In genomic region chr11:5470055-5470454, GRCm38 (mm10) we compare ENCODE assay signal across 22 mouse cellular contexts. TPM values are rescaled to one million over a fixed set of nuclear protein-coding genes. Genes with fewer than 3 reads are reported as not detected.
DNase-seq lines count a peak whose midpoint lies in the region; ATAC-seq and TF ChIP-seq lines count a peak whose summit lies in the region.
"Had no signal": no experiment of that assay in that cellular context is flagged by ENCODE, and none has a peak within 500 bp of the region (broad histone marks: within the 10 kb centered on the region; RNA-seq: fewer than 3 reads in every experiment).

No protein-coding gene starts in this region.

- no peak for TF ChIP-seq POLR2A in lung, adult 2 months (IDR thresholded peaks at IDR 0.05; ENCODE audit: borderline replicate concordance, extremely low read depth, low read depth, low read length)

- H3K27me3 ChIP-seq in hindbrain, postnatal 0 days (ENCODE audit: insufficient read depth, low read length), result no peaks in the 10 kb centered on the region
- H3K27me3 ChIP-seq in hindbrain, embryonic 10.5 days (ENCODE audit: insufficient read depth, poor library complexity, severe bottlenecking), result no peaks in the 10 kb centered on the region
- H3K27me3 ChIP-seq in lung, embryonic 16.5 days (ENCODE audit: control insufficient read depth, insufficient read depth, low read depth, low read length), result no peaks in the 10 kb centered on the region
- H3K27me3 ChIP-seq: CH12.LX; heart, embryonic 15.5 days; liver, embryonic 13.5 days had no signal

- H3K36me3 ChIP-seq in hindbrain, postnatal 0 days (ENCODE audit: insufficient read depth, low read length), result no peaks in the 10 kb centered on the region
- H3K36me3 ChIP-seq in hindbrain, embryonic 10.5 days, result no peaks in the 10 kb centered on the region
- H3K36me3 ChIP-seq in lung, embryonic 16.5 days (ENCODE audit: control insufficient read depth, insufficient read depth, low read length), result no peaks in the 10 kb centered on the region
- H3K36me3 ChIP-seq: forebrain, embryonic 10.5 days; heart, embryonic 15.5 days; limb, embryonic 10.5 days; liver, embryonic 13.5 days had no signal

- H3K4me1 ChIP-seq in hindbrain, postnatal 0 days (ENCODE audit: insufficient read depth, low read length), result no peaks in the 10 kb centered on the region
- H3K4me1 ChIP-seq in hindbrain, embryonic 10.5 days (replicated peaks), result no peaks in the 10 kb centered on the region
- H3K4me1 ChIP-seq in lung, embryonic 16.5 days (replicated peaks; ENCODE audit: control insufficient read depth, insufficient read depth, low read length), result no peaks in the 10 kb centered on the region; the same call in 1 of the 2 replicates
- no peaks in the 10 kb centered on the region for H3K4me1 ChIP-seq in lung, adult 2 months (ENCODE audit: control insufficient read depth, insufficient read depth, low read length)
- H3K4me1 ChIP-seq: forebrain, embryonic 10.5 days; heart, embryonic 15.5 days; limb, embryonic 10.5 days; liver, embryonic 13.5 days had no signal

- TF ChIP-seq CTCF in hindbrain, postnatal 0 days (IDR thresholded peaks at IDR 0.05; ENCODE audit: low read depth), result no peak
- no peak for TF ChIP-seq CTCF in lung, adult 2 months (IDR thresholded peaks at IDR 0.05; ENCODE audit: insufficient read depth, low read length)

- ATAC-seq in hindbrain, postnatal 0 days, result 0 out of 2 replicates have a peak, but pooled peaks have one; percentile 51
- ATAC-seq in lung, embryonic 16.5 days (ENCODE audit: low read depth), result peak; percentile 71
- ATAC-seq: midbrain, embryonic 16.5 days had no signal

- DNase-seq in hindbrain, postnatal 0 days (ENCODE audit: low spot score), result peak; percentile 47
- DNase-seq in hindbrain, embryonic 10.5 days (ENCODE audit: low spot score), result no peak
- DNase-seq in lung, adult 2 months, result no peak
- DNase-seq in right cerebral cortex, postnatal 4 days, result peak; percentile 24
- DNase-seq in right cerebral cortex, postnatal 14 days, result no peak
- DNase-seq in heart, adult 9 months (ENCODE audit: low spot score in 2 of 2), result no peak
- DNase-seq: cerebellum, adult 8-10 months; gastrocnemius, postnatal 14 days; heart, adult 18-20 months; heart, postnatal 4 days; kidney, adult 2 months; kidney, postnatal 14 days; liver, embryonic 13.5 days; retina, postnatal 1 day; thymus, postnatal 36 days had no signal

- H3K4me2 ChIP-seq in hindbrain, postnatal 0 days (ENCODE audit: low read depth, low read length), result no peak overlapping the region
- no peak overlapping the region for H3K4me2 ChIP-seq in lung, embryonic 16.5 days (ENCODE audit: low read depth, low read length)
- H3K4me2 ChIP-seq: heart, embryonic 15.5 days; liver, embryonic 13.5 days had no signal

- H3K27ac ChIP-seq in hindbrain, postnatal 0 days, result no peak overlapping the region
- no peak overlapping the region for H3K27ac ChIP-seq in hindbrain, embryonic 10.5 days
- H3K27ac ChIP-seq in lung, embryonic 16.5 days (ENCODE audit: low read length), result no peak overlapping the region
- H3K27ac ChIP-seq: forebrain, embryonic 10.5 days; heart, embryonic 15.5 days; layer of hippocampus, adult 2 months; limb, embryonic 10.5 days; liver, embryonic 13.5 days had no signal

- WGBS in hindbrain, postnatal 0 days, result 55% methylated on average over 3 of the region's 3 CpGs
- WGBS in hindbrain, embryonic 10.5 days, result 76% methylated on average over 3 of the region's 3 CpGs
- WGBS in lung, embryonic 16.5 days, result 49% methylated on average over 3 of the region's 3 CpGs
- 47% methylated on average over 3 of the region's 3 CpGs for WGBS in lung, adult 2 months

- H3K9ac ChIP-seq in hindbrain, postnatal 0 days (replicated peaks; ENCODE audit: low read length), result no peak overlapping the region
- no peak overlapping the region for H3K9ac ChIP-seq in lung, embryonic 16.5 days (ENCODE audit: low read length)
- H3K9ac ChIP-seq: heart, embryonic 15.5 days; liver, embryonic 13.5 days had no signal

- H3K9me3 ChIP-seq in hindbrain, postnatal 0 days (ENCODE audit: low read length), result no peaks in the 10 kb centered on the region
- no peaks in the 10 kb centered on the region for H3K9me3 ChIP-seq in hindbrain, embryonic 10.5 days
- H3K9me3 ChIP-seq in lung, embryonic 16.5 days (ENCODE audit: control insufficient read depth, low read length), result no peaks in the 10 kb centered on the region
- H3K9me3 ChIP-seq: forebrain, embryonic 10.5 days; heart, embryonic 15.5 days; limb, embryonic 10.5 days; liver, embryonic 13.5 days had no signal

- H3K4me3 ChIP-seq in hindbrain, postnatal 0 days (ENCODE audit: low read length), result no peak overlapping the region
- no peak overlapping the region for H3K4me3 ChIP-seq in hindbrain, embryonic 10.5 days
- H3K4me3 ChIP-seq in lung, embryonic 16.5 days (ENCODE audit: low read length), result no peak overlapping the region
- no peak overlapping the region for H3K4me3 ChIP-seq in lung, adult 2 months (replicated peaks; ENCODE audit: extremely low read depth, low read depth, low read length)
- H3K4me3 ChIP-seq: forebrain, embryonic 10.5 days; heart, embryonic 15.5 days; layer of hippocampus, adult 2 months; limb, embryonic 10.5 days; liver, embryonic 13.5 days had no signal

RNA-seq across cellular contexts. Expression of gene Znrf3, which starts 25.4 kb away (rescaled TPM):
- total RNA-seq in hindbrain, postnatal 0 days (2014; rRNA removed), result 13.6 and 17.1 TPM in 2 replicates
- polyA plus RNA-seq in hindbrain, postnatal 0 days (2015; fragmentation: Nextera tagmentation; extraction: Ambion mirVana), result 9.9 and 10.2 TPM in 2 replicates
- 8.9 and 11.6 TPM in 2 replicates for polyA plus RNA-seq in hindbrain, embryonic 10.5 days (2016; fragmentation: Nextera tagmentation; extraction: Ambion mirVana)
- polyA plus RNA-seq in lung, embryonic 16.5 days (2015; fragmentation: Nextera tagmentation; extraction: Ambion mirVana), result 15.9 and 17.2 TPM in 2 replicates
- polyA plus RNA-seq in lung, adult 2 months (2012; rRNA removed), result 10.8 and 14.4 TPM in 2 replicates

RNA-seq across cellular contexts. Expression of gene Xbp1, which starts 50.4 kb away (rescaled TPM):
- 95.0 and 102 TPM in 2 replicates for total RNA-seq in hindbrain, postnatal 0 days (2014; rRNA removed)
- polyA plus RNA-seq in hindbrain, postnatal 0 days (2015; fragmentation: Nextera tagmentation; extraction: Ambion mirVana), result 87.1 and 88.9 TPM in 2 replicates
- 126 and 131 TPM in 2 replicates for polyA plus RNA-seq in hindbrain, embryonic 10.5 days (2016; fragmentation: Nextera tagmentation; extraction: Ambion mirVana)
- polyA plus RNA-seq in lung, embryonic 16.5 days (2015; fragmentation: Nextera tagmentation; extraction: Ambion mirVana), result 201 and 221 TPM in 2 replicates
- polyA plus RNA-seq in lung, adult 2 months (2012; rRNA removed), result 123 and 131 TPM in 2 replicates

Comparison
In these comparisons a context has a peak if more than half of its experiments do, and no peak if none do; other contexts are left out.
1. DNase-seq: peak in hindbrain, postnatal 0 days (single experiment) and right cerebral cortex, postnatal 4 days (single experiment); none in hindbrain, embryonic 10.5 days (single experiment), lung, adult 2 months (single experiment), right cerebral cortex, postnatal 14 days (single experiment) and heart, adult 9 months (0 of 2).